Mouse (Mus musculus): ENCODE measurements around the gene Syt7.

GRCm38 (mm10) chr19:10393874-10394500 lies 5.1 kb downstream of the Syt7 start:
- TF ChIP-seq CTCF (IDR thresholded peaks at IDR 0.05; ENCODE audit: low read depth, low read length) (no peak), POLR2A (IDR thresholded peaks at IDR 0.05; ENCODE audit: insufficient read depth, low read length) (no peak), EP300 (IDR thresholded peaks at IDR 0.05; ENCODE audit: insufficient read depth, low read depth, low read length) (0 out of 2 replicates have a peak, but pooled peaks have one; percentile 47)
